Mouse (Mus musculus): ENCODE measurements around the gene Phldb2. TPM values are rescaled to one million over a fixed set of nuclear protein-coding genes. Genes with fewer than 3 reads are reported as not detected.
A peak's percentile ranks its signal among the peaks of the same experiment; 100 is the strongest.

Phldb2 gene
- polyA plus RNA-seq, 1 experiment from 2014 or later, result 90.1 TPM

DNA sequence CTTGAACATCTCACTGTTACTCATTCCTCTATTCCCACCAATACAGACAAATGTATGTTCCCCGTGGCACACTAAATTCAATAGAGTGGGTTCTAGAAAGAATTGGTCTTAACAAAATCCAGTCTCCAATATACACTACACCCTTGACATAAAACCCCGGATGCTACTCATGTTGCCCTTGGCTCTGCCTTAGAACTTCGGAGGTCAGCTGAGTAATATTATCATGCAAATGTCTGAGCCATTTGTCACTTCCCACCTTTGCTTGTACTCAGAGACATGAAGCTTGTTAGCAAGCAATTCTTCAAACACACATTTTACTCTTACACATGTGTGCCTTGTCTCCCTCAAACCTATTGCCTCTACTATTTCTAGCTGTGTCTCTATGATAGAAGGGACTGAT, 138.8 kb downstream of the Phldb2 start:
- Histone ChIP-seq H3K9me3 (ENCODE audit: low read length) (no peaks in the 10 kb centered on the region), H3K9ac (replicated peaks; ENCODE audit: low read length) (no peak overlapping the region), H3K4me2 (replicated peaks; ENCODE audit: low read depth, low read length) (no peak overlapping the region), H3K27ac (ENCODE audit: low read length) (no peak overlapping the region), H3K4me3 (ENCODE audit: low read length) (no peak overlapping the region), H3K4me1 (ENCODE audit: insufficient read depth, low read length) (peaks cover 16% of the 10 kb centered on the region), H3K36me3 (ENCODE audit: insufficient read depth, low read length) (peaks cover 15% of the 10 kb centered on the region), H3K27me3 (ENCODE audit: insufficient read depth, low read length) (no peaks in the 10 kb centered on the region)
- WGBS, result 83% methylated on average over 3 of the region's 3 CpGs
- ATAC-seq (ENCODE audit: low FRiP score, low TSS enrichment), result no peak

DNA sequence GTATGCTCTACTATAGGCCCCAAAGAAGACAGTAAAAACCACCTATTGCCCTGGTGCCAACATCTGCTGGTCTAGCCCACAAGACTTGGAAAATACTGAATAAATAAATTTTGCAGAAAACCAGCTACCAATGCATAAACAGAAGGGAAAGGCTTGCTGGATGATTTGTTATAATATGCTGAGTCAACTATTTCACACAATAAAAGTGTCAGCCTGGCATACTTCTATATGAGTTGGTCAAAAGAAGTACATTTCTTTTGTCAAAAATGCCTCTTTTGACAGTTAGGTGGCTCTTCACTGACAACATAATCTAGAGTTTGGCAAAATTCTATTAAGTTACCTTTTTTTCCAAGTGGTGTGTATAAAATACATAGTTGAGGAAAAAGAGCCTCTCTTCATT, 141.6 kb downstream of the Phldb2 start:
- no peak for ATAC-seq (ENCODE audit: low FRiP score, low TSS enrichment)
- Histone ChIP-seq H3K27ac (ENCODE audit: low read length) (no peak overlapping the region), H3K9ac (replicated peaks; ENCODE audit: low read length) (no peak overlapping the region), H3K4me3 (ENCODE audit: low read length) (no peak overlapping the region), H3K4me1 (ENCODE audit: insufficient read depth, low read length) (peaks cover 16% of the 10 kb centered on the region), H3K27me3 (ENCODE audit: insufficient read depth, low read length) (no peaks in the 10 kb centered on the region), H3K4me2 (replicated peaks; ENCODE audit: low read depth, low read length) (no peak overlapping the region), H3K9me3 (ENCODE audit: low read length) (no peaks in the 10 kb centered on the region), H3K36me3 (ENCODE audit: insufficient read depth, low read length) (peaks cover 20% of the 10 kb centered on the region)

DNA sequence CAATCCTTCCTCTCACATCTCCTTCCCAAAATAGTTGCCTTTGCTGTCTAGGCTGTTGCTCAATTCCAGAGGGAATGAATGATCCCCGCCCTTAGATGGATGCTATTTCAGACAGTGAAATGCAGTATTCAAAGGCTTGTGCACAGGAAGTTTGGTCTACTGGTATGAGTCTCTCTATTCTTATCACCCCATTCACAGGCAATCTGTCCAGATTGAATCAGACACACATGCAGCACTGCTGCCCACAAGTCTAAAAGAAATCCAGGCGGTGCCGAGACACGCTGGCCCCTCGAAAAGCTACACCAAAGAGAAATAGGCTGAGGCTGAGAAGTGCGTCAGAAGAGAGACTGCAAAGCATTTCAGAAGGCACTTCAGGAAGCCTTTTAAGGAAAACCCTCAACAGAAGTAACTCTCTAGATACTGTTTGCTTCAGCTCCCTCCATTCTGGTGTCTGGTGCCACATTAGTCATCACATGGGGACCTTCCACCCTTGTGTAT, 142.5 kb downstream of the Phldb2 start:
- no peak overlapping the region for H3K9ac ChIP-seq (replicated peaks; ENCODE audit: low read length)
- H3K4me1 ChIP-seq (ENCODE audit: insufficient read depth, low read length), result peaks cover 16% of the 10 kb centered on the region
- peaks cover 26% of the 10 kb centered on the region for H3K36me3 ChIP-seq (ENCODE audit: insufficient read depth, low read length)
- H3K27ac ChIP-seq (ENCODE audit: low read length), result peak overlapping the region; percentile 44
- H3K4me2 ChIP-seq (replicated peaks; ENCODE audit: low read depth, low read length), result no peak overlapping the region
- ATAC-seq (ENCODE audit: low FRiP score, low TSS enrichment), result 0 out of 2 replicates have a peak, but pooled peaks have one; percentile 24
- H3K4me3 ChIP-seq (ENCODE audit: low read length), result no peak overlapping the region
- H3K27me3 ChIP-seq (ENCODE audit: insufficient read depth, low read length), result no peaks in the 10 kb centered on the region
- 72% methylated on average over 6 of the region's 6 CpGs for WGBS
- no peaks in the 10 kb centered on the region for H3K9me3 ChIP-seq (ENCODE audit: low read length)

DNA sequence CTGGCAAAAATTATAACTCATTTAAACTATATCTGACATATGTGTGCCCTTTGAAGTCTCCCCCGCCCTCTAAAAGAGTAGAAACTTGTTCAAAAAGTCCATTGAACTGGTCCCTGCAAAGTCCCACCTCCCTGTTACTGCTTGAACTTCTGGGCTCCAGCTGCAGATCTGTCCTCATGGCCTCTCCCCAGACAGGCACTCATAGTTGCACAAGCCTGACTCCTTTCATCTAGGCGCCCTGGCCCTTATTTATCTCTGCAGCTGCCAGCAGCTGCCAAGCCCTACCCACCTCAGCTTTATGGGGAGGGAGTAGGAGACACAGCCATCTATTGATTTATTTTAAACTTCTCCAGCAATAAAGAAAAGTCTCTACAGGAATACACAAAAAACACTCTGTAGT, 143.2 kb downstream of the Phldb2 start:
- Histone ChIP-seq H3K27ac (ENCODE audit: low read length) (peak overlapping the region; percentile 44; the same call in 1 of the 2 replicates), H3K4me3 (ENCODE audit: low read length) (no peak overlapping the region), H3K9me3 (ENCODE audit: low read length) (no peaks in the 10 kb centered on the region), H3K9ac (replicated peaks; ENCODE audit: low read length) (no peak overlapping the region), H3K27me3 (ENCODE audit: insufficient read depth, low read length) (no peaks in the 10 kb centered on the region), H3K4me1 (ENCODE audit: insufficient read depth, low read length) (peaks cover 16% of the 10 kb centered on the region), H3K4me2 (replicated peaks; ENCODE audit: low read depth, low read length) (no peak overlapping the region), H3K36me3 (ENCODE audit: insufficient read depth, low read length) (peaks cover 27% of the 10 kb centered on the region)
- peak; percentile 85 for ATAC-seq (ENCODE audit: low FRiP score, low TSS enrichment)
- WGBS, result 36% methylated on average over 2 of the region's 2 CpGs

DNA sequence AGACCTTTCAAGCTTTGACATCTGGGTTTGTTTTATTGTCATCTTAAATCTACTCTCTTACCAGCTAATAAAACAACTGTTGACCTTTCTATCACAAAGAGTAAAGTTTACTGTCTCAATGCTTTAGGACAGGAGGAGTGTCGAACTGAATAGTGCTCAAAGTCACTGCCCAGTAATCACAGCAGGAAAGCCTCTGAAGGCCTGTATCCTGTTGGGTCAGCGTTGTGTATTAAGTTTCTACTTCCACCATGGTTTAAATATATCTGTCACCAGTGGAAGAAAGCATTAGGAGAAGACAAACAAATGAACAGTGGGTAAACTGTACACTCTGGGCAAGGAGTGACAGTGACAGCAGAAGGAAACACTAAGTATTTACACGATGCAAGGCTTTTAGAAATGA, 148.7 kb downstream of the Phldb2 start:
- Histone ChIP-seq H3K4me1 (ENCODE audit: insufficient read depth, low read length) (0 out of 2 replicates have a peak, but pooled peaks cover 6% of the 10 kb centered on the region), H3K4me3 (ENCODE audit: low read length) (no peak overlapping the region), H3K27ac (ENCODE audit: low read length) (peak overlapping the region; percentile 55; the same call in 1 of the 2 replicates), H3K27me3 (ENCODE audit: insufficient read depth, low read length) (no peaks in the 10 kb centered on the region), H3K9ac (replicated peaks; ENCODE audit: low read length) (no peak overlapping the region), H3K36me3 (ENCODE audit: insufficient read depth, low read length) (peaks cover 56% of the 10 kb centered on the region), H3K9me3 (ENCODE audit: low read length) (no peaks in the 10 kb centered on the region), H3K4me2 (replicated peaks; ENCODE audit: low read depth, low read length) (no peak overlapping the region)
- 14% methylated on average over 3 of the region's 3 CpGs for WGBS
- ATAC-seq (ENCODE audit: low FRiP score, low TSS enrichment), result peak; percentile 85

DNA sequence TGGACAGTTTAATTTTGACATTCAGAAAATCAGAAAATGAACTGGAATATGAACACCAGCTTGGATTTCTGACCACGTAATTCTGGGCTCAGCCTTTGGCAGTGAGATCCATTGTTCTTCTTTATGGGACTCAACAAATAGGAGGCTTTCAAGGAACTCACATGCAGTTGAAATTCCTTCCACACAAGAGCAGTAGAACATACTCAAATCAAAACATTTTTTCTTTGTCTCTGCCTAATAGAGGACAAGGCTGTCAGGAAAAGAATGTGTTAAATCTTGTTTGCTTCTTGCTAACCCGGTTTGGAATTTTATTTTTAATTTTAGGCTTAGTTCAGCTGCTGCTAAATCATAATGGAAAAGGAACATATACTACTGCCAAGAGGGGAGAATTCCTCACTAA, 153.0 kb downstream of the Phldb2 start:
- peaks cover 60% of the 10 kb centered on the region for H3K36me3 ChIP-seq (ENCODE audit: insufficient read depth, low read length)
- no peaks in the 10 kb centered on the region for H3K9me3 ChIP-seq (ENCODE audit: low read length)
- no peak for ATAC-seq (ENCODE audit: low FRiP score, low TSS enrichment)
- 0 out of 2 replicates have a peak, but pooled peaks cover 6% of the 10 kb centered on the region for H3K4me1 ChIP-seq (ENCODE audit: insufficient read depth, low read length)
- H3K4me3 ChIP-seq (ENCODE audit: low read length), result no peak overlapping the region
- peak overlapping the region; percentile 34; the same call in 1 of the 2 replicates for H3K27ac ChIP-seq (ENCODE audit: low read length)
- 58% methylated on average over 2 of the region's 2 CpGs for WGBS
- H3K4me2 ChIP-seq (replicated peaks; ENCODE audit: low read depth, low read length), result no peak overlapping the region
- H3K9ac ChIP-seq (replicated peaks; ENCODE audit: low read length), result no peak overlapping the region
- no peaks in the 10 kb centered on the region for H3K27me3 ChIP-seq (ENCODE audit: insufficient read depth, low read length)

DNA sequence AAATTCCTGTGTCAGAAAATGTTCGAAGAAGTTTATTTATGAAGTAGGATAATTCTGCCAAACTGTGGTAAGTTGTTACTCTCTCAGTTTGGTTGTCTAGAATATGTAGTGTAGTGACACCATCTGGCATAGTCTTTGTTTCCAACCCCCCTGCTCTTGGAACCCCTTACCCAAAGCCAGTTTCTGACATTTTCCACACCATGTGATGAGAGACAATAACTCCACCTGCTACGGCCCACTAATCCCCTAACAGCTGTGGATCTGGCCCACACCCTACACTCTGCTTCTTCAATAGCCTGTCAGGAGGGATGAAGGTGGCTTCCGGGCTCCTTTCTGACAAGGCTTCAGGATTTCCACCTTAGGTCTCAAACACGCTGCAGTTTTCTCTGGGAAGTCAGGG, 154.2 kb downstream of the Phldb2 start:
- no peak for ATAC-seq (ENCODE audit: low FRiP score, low TSS enrichment)
- WGBS, result 55% methylated on average over 4 of the region's 4 CpGs
- no peaks in the 10 kb centered on the region for H3K27me3 ChIP-seq (ENCODE audit: insufficient read depth, low read length)
- no peaks in the 10 kb centered on the region for H3K4me1 ChIP-seq (ENCODE audit: insufficient read depth, low read length)
- H3K9me3 ChIP-seq (ENCODE audit: low read length), result no peaks in the 10 kb centered on the region
- H3K27ac ChIP-seq (ENCODE audit: low read length), result no peak overlapping the region
- no peak overlapping the region for H3K4me2 ChIP-seq (replicated peaks; ENCODE audit: low read depth, low read length)
- H3K4me3 ChIP-seq (ENCODE audit: low read length), result no peak overlapping the region
- H3K9ac ChIP-seq (replicated peaks; ENCODE audit: low read length), result no peak overlapping the region
- H3K36me3 ChIP-seq (ENCODE audit: insufficient read depth, low read length), result peaks cover 70% of the 10 kb centered on the region

DNA sequence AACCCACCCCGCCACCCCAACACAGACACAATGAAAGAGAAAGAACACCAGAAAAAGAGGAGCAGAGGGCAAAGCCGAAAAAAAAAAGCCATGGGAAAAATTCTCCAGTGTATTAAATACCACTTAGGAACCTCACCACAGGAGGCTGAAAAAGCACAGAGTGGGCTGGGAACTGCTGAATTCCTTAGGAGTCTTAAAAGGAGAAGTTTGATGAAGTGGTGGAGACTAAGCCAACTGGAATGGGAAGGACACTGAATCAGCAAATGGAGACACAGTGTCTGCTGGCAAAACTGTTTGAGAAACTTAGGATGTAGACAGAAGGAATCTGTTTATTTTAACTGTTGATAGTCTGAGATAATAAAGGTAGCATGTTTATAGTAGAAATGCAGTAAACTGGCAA, 154.8 kb downstream of the Phldb2 start:
- Histone ChIP-seq H3K4me2 (replicated peaks; ENCODE audit: low read depth, low read length) (no peak overlapping the region), H3K27me3 (ENCODE audit: insufficient read depth, low read length) (no peaks in the 10 kb centered on the region), H3K9ac (replicated peaks; ENCODE audit: low read length) (no peak overlapping the region), H3K4me3 (ENCODE audit: low read length) (no peak overlapping the region), H3K27ac (ENCODE audit: low read length) (peak overlapping the region; percentile 24; the same call in 1 of the 2 replicates), H3K4me1 (ENCODE audit: insufficient read depth, low read length) (no peaks in the 10 kb centered on the region), H3K36me3 (ENCODE audit: insufficient read depth, low read length) (peaks cover 72% of the 10 kb centered on the region), H3K9me3 (ENCODE audit: low read length) (no peaks in the 10 kb centered on the region)
- WGBS, result 85% methylated on average over 2 of the region's 2 CpGs
- ATAC-seq (ENCODE audit: low FRiP score, low TSS enrichment), result no peak

DNA sequence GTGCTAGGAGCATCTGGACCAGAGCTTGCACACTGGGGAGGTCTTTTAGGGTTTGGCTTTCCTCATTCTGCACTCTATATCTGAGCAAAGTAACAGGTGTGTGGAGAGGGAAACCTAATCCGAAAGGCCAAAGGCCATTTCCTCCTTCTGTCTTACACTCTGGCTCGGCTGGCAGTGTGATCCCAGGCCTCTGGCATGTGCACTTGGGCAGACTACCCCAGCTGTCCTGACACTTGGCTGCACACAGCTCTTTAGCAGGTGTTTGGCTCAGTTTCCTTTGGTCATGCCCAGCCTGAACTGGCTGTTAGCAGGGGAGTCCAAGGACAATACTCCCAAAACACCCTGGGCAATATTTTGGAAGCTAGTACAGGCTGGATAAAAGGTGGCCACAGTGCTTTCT, 156.6 kb downstream of the Phldb2 start:
- 45% methylated on average over 2 of the region's 2 CpGs for WGBS
- Histone ChIP-seq H3K4me3 (ENCODE audit: low read length) (no peak overlapping the region), H3K4me1 (ENCODE audit: insufficient read depth, low read length) (no peaks in the 10 kb centered on the region), H3K36me3 (ENCODE audit: insufficient read depth, low read length) (peaks cover 74% of the 10 kb centered on the region), H3K9ac (replicated peaks; ENCODE audit: low read length) (no peak overlapping the region), H3K27ac (ENCODE audit: low read length) (no peak overlapping the region), H3K27me3 (ENCODE audit: insufficient read depth, low read length) (no peaks in the 10 kb centered on the region), H3K9me3 (ENCODE audit: low read length) (no peaks in the 10 kb centered on the region), H3K4me2 (replicated peaks; ENCODE audit: low read depth, low read length) (no peak overlapping the region)
- peak; percentile 80 for ATAC-seq (ENCODE audit: low FRiP score, low TSS enrichment)

DNA sequence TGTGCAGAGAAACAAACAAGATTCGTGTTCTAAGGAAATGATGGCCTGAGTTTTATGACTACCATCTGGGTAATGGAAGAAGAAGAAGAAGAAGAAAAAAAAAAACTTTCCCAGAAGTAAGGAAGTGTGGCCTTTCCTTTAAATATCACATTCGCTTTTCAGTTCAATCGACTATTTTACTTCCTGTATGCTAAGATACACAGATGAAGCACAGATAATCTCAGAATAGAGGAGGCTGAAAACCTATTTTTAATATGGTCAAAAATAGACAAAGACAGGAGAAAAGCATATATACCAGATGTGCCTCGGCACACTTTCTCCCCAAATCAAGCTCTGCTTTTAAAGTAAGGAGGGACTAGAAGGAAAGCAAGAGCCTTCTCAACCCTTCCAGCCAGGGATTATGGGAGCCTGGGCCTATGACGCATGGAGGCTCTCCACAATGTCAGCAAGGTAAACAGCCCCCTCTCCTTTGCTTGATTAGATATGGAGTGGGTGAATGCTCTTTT, 158.2 kb downstream of the Phldb2 start:
- ATAC-seq (ENCODE audit: low FRiP score, low TSS enrichment), result no peak

More for the DNA sequence above, 158.2 kb downstream of the Phldb2 start:
- Histone ChIP-seq H3K27ac (ENCODE audit: low read length) (no peak overlapping the region), H3K4me1 (ENCODE audit: insufficient read depth, low read length) (no peaks in the 10 kb centered on the region), H3K4me2 (replicated peaks; ENCODE audit: low read depth, low read length) (no peak overlapping the region), H3K9me3 (ENCODE audit: low read length) (no peaks in the 10 kb centered on the region), H3K27me3 (ENCODE audit: insufficient read depth, low read length) (no peaks in the 10 kb centered on the region), H3K4me3 (ENCODE audit: low read length) (no peak overlapping the region), H3K36me3 (ENCODE audit: insufficient read depth, low read length) (peaks cover 62% of the 10 kb centered on the region), H3K9ac (replicated peaks; ENCODE audit: low read length) (no peak overlapping the region)
- WGBS, result 64% methylated on average over 5 of the region's 5 CpGs

Measured in kidney, embryonic 16.5 days (tissue).